Mouse (Mus musculus) adrenal gland, postnatal 4 days (tissue): Measurements from ENCODE around the gene Tradd. TPM values are rescaled to one million over a fixed set of nuclear protein-coding genes. Genes with fewer than 3 reads are reported as not detected.

Experiments
- microRNA-seq: library from miRNA; unstranded; fragments of <30 nt; microRNA quantifications from one replicate; pipeline ENCODE4 v1.2.0, GENCODE M21; 2021
- total RNA-seq, 2 experiments: library from RNA; stranded (reverse); gene quantifications; 2 replicates each; pipeline ENCODE4 v1.2.3; 2021

The Tradd gene
- total RNA-seq, 2 experiments from 2014 or later = 15.9 to 17.4 TPM

Small RNAs within 50 kb of the gene (microRNA-seq; reads per million reads assigned to microRNA genes)
- gene Gm27320 (not detected), gene Mir328 (1,262 reads per million, percentile 77 among the genes with 10 or more reads in this experiment)

Other genes with a start within 250 kb of the Tradd start
- 10 to 100 TPM in 1 of 2 experiments, 1 to 10 TPM in 1; 1.2 to 41.5 TPM for gene Ces3a, start 216.0 kb downstream of the Tradd start, total RNA-seq
- not detected for gene Ces3b, start 180.9 kb downstream of the Tradd start, total RNA-seq
- gene Ces4a, start 132.8 kb downstream of the Tradd start, total RNA-seq = not detected
- 10 to 100 TPM; 66.4 to 70.2 TPM for gene Cbfb, start 93.9 kb downstream of the Tradd start, total RNA-seq
- 10 to 100 TPM; 33.3 to 38.1 TPM for gene D230025D16Rik, start 39.5 kb downstream of the Tradd start, total RNA-seq
- gene B3gnt9, start 9.5 kb downstream of the Tradd start, total RNA-seq = 10 to 100 TPM; 10.4 to 11.3 TPM
- gene Fbxl8, start within 50 bp of the Tradd start, total RNA-seq = 1 to 10 TPM; 3.2 to 3.5 TPM
- under 1 TPM; 0.42 to 0.53 TPM for gene Hsf4, start 5.2 kb upstream of the Tradd start, total RNA-seq
- 1 to 10 TPM; 1.8 to 2.7 TPM for gene Nol3, start 11.5 kb upstream of the Tradd start, total RNA-seq
- gene 4931428F04Rik, start 25.3 kb upstream of the Tradd start, total RNA-seq = 10 to 100 TPM in 1 of 2 experiments, 1 to 10 TPM in 1; 9.1 to 10.4 TPM
- 10 to 100 TPM; 25.7 to 30.9 TPM for gene Exoc3l, start 31.5 kb upstream of the Tradd start, total RNA-seq
- 10 to 100 TPM; 50.5 to 55.7 TPM for gene E2f4, start 33.1 kb upstream of the Tradd start, total RNA-seq
- gene Elmo3, start 41.0 kb upstream of the Tradd start, total RNA-seq = 10 to 100 TPM in 1 of 2 experiments, 1 to 10 TPM in 1; 9.2 to 13.6 TPM
- 10 to 100 TPM; 14.3 to 16.3 TPM for gene Lrrc29, start 61.7 kb upstream of the Tradd start, total RNA-seq
- 10 to 100 TPM; 48.5 to 49.2 TPM for gene Tmem208, start 61.7 kb upstream of the Tradd start, total RNA-seq
- 10 to 100 TPM; 17.9 to 18.8 TPM for gene Fhod1, start 83.3 kb upstream of the Tradd start, total RNA-seq
- 1 to 10 TPM; 5.5 to 5.8 TPM for gene Slc9a5, start 84.2 kb upstream of the Tradd start, total RNA-seq
- gene Plekhg4, start 108.7 kb upstream of the Tradd start, total RNA-seq = 1 to 10 TPM in 1 of 2 experiments, under 1 TPM in 1; 0.25 to 1.2 TPM
- gene Kctd19, start 148.9 kb upstream of the Tradd start, total RNA-seq = not detected
- 1 to 10 TPM; 5.4 to 6.4 TPM for gene Lrrc36, start 149.0 kb upstream of the Tradd start, total RNA-seq
- gene Tppp3, start 206.9 kb upstream of the Tradd start, total RNA-seq = 10 to 100 TPM; 88.4 to 89.4 TPM
- 10 to 100 TPM; 26.2 to 28.6 TPM for gene Zdhhc1, start 232.3 kb upstream of the Tradd start, total RNA-seq